Mouse (Mus musculus): Measurements from ENCODE around the gene Ret.
A peak's percentile ranks its signal among the peaks of the same experiment; 100 is the strongest.

The Ret gene

GRCm38 (mm10) chr6:118173251-118173974 is 24.1 kb downstream of the Ret start:
- DNase-seq (ENCODE audit: low spot score): no peak

GRCm38 (mm10) chr6:118171386-118171785 is 26.1 kb downstream of the Ret start:
- no peak for DNase-seq (ENCODE audit: low spot score)

GRCm38 (mm10) chr6:118168106-118168505 is 29.4 kb downstream of the Ret start:
- no peak for DNase-seq (ENCODE audit: low spot score)

- no peak for DNase-seq (ENCODE audit: low spot score)
Observed at GRCm38 (mm10) chr6:118167013-118167412, 30.5 kb downstream of the Ret start.

GRCm38 (mm10) chr6:118165516-118165915 is 32.0 kb downstream of the Ret start:
- no peak for DNase-seq (ENCODE audit: low spot score)

- DNase-seq (ENCODE audit: low spot score): no peak
Observed at GRCm38 (mm10) chr6:118164691-118165090, 32.8 kb downstream of the Ret start.

GRCm38 (mm10) chr6:118163086-118163485 is 34.4 kb downstream of the Ret start:
- no peak for DNase-seq (ENCODE audit: low spot score)

- no peak for DNase-seq (ENCODE audit: low spot score)
Observed at GRCm38 (mm10) chr6:118162457-118163082, 34.9 kb downstream of the Ret start.

- DNase-seq (ENCODE audit: low spot score): no peak
Observed at GRCm38 (mm10) chr6:118153091-118153490, 44.4 kb downstream of the Ret start.

- no peak for DNase-seq (ENCODE audit: low spot score)
Observed at GRCm38 (mm10) chr6:118150988-118151387, 46.5 kb downstream of the Ret start.

GRCm38 (mm10) chr6:118150538-118150937 is 47.0 kb downstream of the Ret start:
- no peak for DNase-seq (ENCODE audit: low spot score)

- DNase-seq (ENCODE audit: low spot score): no peak
Observed at GRCm38 (mm10) chr6:118150128-118150527, 47.4 kb downstream of the Ret start.

- DNase-seq (ENCODE audit: low spot score): no peak
Observed at GRCm38 (mm10) chr6:118140961-118141360, 56.6 kb downstream of the Ret start.

- peak; percentile 88 for DNase-seq (ENCODE audit: low spot score)
Observed at GRCm38 (mm10) chr6:118138731-118139709, 58.5 kb downstream of the Ret start, which contains the start of gene Csgalnact2. Csgalnact2 (minus strand) TSS chr6:118139140.

- no peak for DNase-seq (ENCODE audit: low spot score)
Observed at GRCm38 (mm10) chr6:118137148-118137547, 60.4 kb downstream of the Ret start.

GRCm38 (mm10) chr6:118134461-118134860 is 63.1 kb downstream of the Ret start:
- DNase-seq (ENCODE audit: low spot score): no peak

- no peak for DNase-seq (ENCODE audit: low spot score)
Observed at GRCm38 (mm10) chr6:118130022-118130421, 67.5 kb downstream of the Ret start.

- DNase-seq (ENCODE audit: low spot score): no peak
Observed at GRCm38 (mm10) chr6:118127827-118128487, 69.6 kb downstream of the Ret start.

GRCm38 (mm10) chr6:118127198-118127597 is 70.3 kb downstream of the Ret start:
- DNase-seq (ENCODE audit: low spot score): no peak

- DNase-seq (ENCODE audit: low spot score): no peak
Observed at GRCm38 (mm10) chr6:118126577-118126976, 70.9 kb downstream of the Ret start.

GRCm38 (mm10) chr6:118122767-118123166 is 74.8 kb downstream of the Ret start:
- DNase-seq (ENCODE audit: low spot score): no peak

- DNase-seq (ENCODE audit: low spot score): no peak
Observed at GRCm38 (mm10) chr6:118111810-118112209, 85.7 kb downstream of the Ret start.
